Mouse (Mus musculus) myocyte (in vitro differentiated cells): Measurements from ENCODE around the gene Cldn19. TPM values are rescaled to one million over a fixed set of nuclear protein-coding genes. Genes with fewer than 3 reads are reported as not detected.

Experiments used
- H3K27me3 ChIP-seq: one replicate; pipeline ENCODE4 v1.6.1; 2011; ENCODE audit not compliant: control insufficient read depth, insufficient read depth, insufficient read length
- H3K36me3 ChIP-seq: one replicate; pipeline ENCODE4 v1.6.1; 2011; ENCODE audit not compliant: control insufficient read depth, insufficient read depth
- H3K4me2 ChIP-seq: one replicate; pipeline ENCODE4 v1.6.1; 2011; ENCODE audit warnings: low read depth, control low read depth
- H3K4me3 ChIP-seq: one replicate; pipeline ENCODE4 v1.5.1; 2011; ENCODE audit warnings: mild to moderate bottlenecking, control low read depth, moderate library complexity
- H3K79me2 ChIP-seq: one replicate; pipeline ENCODE4 v1.6.1; 2011; ENCODE audit not compliant: control insufficient read depth, insufficient read depth
- H3ac ChIP-seq: one replicate; pipeline ENCODE4 v1.6.1; 2011; ENCODE audit not compliant: control insufficient read depth, insufficient read length
- CEBPB ChIP-seq: IDR thresholded peaks from 2 replicates; pipeline ENCODE4 v1.6.1; 2011; ENCODE audit warnings: mild to moderate bottlenecking, moderate library complexity; ENCODE audit not compliant: poor library complexity, insufficient read depth, severe bottlenecking
- E2F4 ChIP-seq: IDR thresholded peaks from one replicate; pipeline ENCODE4 v1.6.1; 2011; ENCODE audit warnings: mild to moderate bottlenecking, control low read depth, moderate library complexity; ENCODE audit not compliant: insufficient read depth
- MAX ChIP-seq: IDR thresholded peaks from one replicate; pipeline ENCODE4 v1.6.1; 2011; ENCODE audit warnings: low read depth, mild to moderate bottlenecking, control low read depth
- MYOD1 ChIP-seq, 3 experiments: IDR thresholded peaks; one replicate each; pipeline ENCODE4 v1.6.1; 2011; ENCODE audit warnings: control low read depth in 2 of 3, low read depth in 2 of 3, mild to moderate bottlenecking in 2 of 3, moderate library complexity in 1 of 3; ENCODE audit not compliant: insufficient read length in 2 of 3, control insufficient read depth in 1 of 3
- MYOG ChIP-seq, 3 experiments: IDR thresholded peaks; one replicate each; pipeline ENCODE4 v1.6.1; 2011; ENCODE audit warnings: control low read depth in 2 of 3, low read depth in 2 of 3, mild to moderate bottlenecking in 2 of 3; ENCODE audit not compliant: insufficient read length in 2 of 3, control insufficient read depth in 1 of 3, insufficient read depth in 1 of 3
- POLR2A ChIP-seq: IDR thresholded peaks from one replicate; pipeline ENCODE4 v1.6.1; 2011; ENCODE audit warnings: low read depth, mild to moderate bottlenecking, control low read depth, moderate library complexity; ENCODE audit not compliant: insufficient read length
- POLR2AphosphoS2 ChIP-seq: IDR thresholded peaks from one replicate; pipeline ENCODE4 v1.6.1; 2011; ENCODE audit warnings: low read depth, control low read depth; ENCODE audit not compliant: insufficient read length
- REST ChIP-seq: IDR thresholded peaks from one replicate; pipeline ENCODE4 v1.6.1; 2011; ENCODE audit warnings: mild to moderate bottlenecking, control low read depth, moderate library complexity; ENCODE audit not compliant: insufficient read depth, insufficient read length
- TCF12 ChIP-seq: IDR thresholded peaks from one replicate; pipeline ENCODE4 v1.6.1; 2011; ENCODE audit warnings: mild to moderate bottlenecking, control low read depth; ENCODE audit not compliant: poor library complexity, insufficient read depth, severe bottlenecking
- TCF3 ChIP-seq: IDR thresholded peaks from one replicate; pipeline ENCODE4 v1.6.1; 2011; ENCODE audit warnings: low read depth, control low read depth; ENCODE audit not compliant: insufficient read length
- USF1 ChIP-seq: IDR thresholded peaks from one replicate; pipeline ENCODE4 v1.6.1; 2011; ENCODE audit warnings: low read depth, mild to moderate bottlenecking, control low read depth, moderate library complexity
- polyA plus RNA-seq: library from polyadenylated mRNA; unstranded; fragments of >200 nt; fragmentation: generic; extraction: Trizol; gene quantifications from one replicate; pipeline ENCODE4 v1.2.1, GENCODE M21; 2012; ENCODE audit warnings: missing spikeins

Gene Cldn19
- polyA plus RNA-seq, 1 experiment, result 0.01 TPM

DNA sequence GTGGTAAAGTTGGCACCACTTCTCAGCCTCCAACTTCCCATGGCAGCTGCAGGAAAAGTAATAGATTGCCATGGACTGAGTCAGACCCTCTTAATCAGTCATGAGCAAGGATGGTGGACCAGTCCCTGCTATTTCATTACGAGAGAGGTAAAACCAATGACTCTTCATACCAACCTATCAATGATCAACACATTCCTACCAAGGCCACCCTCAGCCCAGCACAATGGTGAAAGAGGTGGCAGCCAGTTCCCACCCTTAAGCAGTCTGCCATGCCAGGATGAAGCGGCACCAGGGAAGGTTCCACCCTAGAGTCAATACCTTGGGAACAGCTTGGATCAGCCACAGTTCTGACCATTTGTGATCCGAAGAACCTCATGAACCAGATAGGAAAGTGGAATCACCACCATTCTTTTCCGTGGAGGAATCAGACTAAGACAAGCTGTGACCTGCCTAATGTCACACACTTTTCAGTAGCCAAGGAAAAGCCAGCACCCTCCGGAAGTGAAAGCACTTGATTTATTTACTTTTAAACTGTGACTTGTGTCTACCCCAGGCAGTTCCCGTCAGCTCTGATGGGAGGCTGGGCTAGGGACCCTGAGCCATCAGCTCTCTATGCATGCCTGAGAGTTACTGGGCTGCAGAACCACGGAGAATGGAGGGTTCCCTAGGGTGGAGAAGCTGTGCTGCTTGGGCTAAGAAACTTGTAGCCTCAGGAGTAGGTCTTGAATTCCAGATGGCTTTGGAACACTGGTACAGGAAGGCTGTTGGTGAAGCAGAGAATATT is 3.0 kb upstream of the Cldn19 start:
- Histone ChIP-seq H3K27me3 (peaks cover 5% of the 10 kb centered on the region), H3ac (no peak overlapping the region), H3K36me3 (no peaks in the 10 kb centered on the region), H3K79me2 (no peaks in the 10 kb centered on the region), H3K4me2 (peak overlapping the region; percentile 12), H3K4me3 (no peak overlapping the region)
- no peak for TF ChIP-seq MYOD1 (IDR thresholded peaks at IDR 0.05; ENCODE audit: control insufficient read depth in 1 of 3, insufficient read length in 2 of 3, low read depth in 2 of 3)

DNA sequence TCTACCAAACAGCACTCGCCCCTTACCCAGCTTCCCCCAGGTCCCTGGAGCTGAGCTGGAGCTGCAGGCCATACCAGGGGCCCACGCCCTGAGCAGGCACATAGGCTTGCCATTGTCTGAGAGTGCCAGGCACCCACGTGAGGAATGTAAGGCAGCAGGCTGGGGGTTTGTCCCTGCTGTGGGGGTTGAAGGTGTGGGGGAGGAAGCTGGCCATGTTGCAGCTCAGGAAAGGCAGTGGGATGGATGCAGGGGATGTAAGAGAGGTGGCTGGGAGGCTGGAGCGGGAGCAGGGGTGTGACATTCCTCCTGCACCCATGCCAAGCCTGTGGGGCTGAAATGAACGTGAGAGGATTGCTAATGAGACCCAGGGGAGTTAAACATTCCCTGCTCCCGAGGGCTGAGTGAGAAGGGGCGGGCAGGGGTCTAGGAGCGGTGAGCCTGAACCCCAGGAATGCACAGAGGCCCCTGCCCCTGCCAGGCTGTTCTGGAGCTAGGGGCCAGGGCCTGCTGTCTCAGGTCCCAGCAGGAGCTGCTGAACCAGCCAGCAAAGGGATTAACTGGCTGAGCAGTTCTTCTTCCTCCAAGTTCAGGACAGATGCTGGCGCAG is 1.1 kb upstream of the Cldn19 start:
- no peak for TF ChIP-seq MYOG (IDR thresholded peaks at IDR 0.05; ENCODE audit: control insufficient read depth in 1 of 3, insufficient read depth in 1 of 3, insufficient read length in 2 of 3, low read depth in 2 of 3)
- Histone ChIP-seq H3K4me3 (no peak overlapping the region), H3K79me2 (no peaks in the 10 kb centered on the region), H3K4me2 (no peak overlapping the region), H3K36me3 (no peaks in the 10 kb centered on the region), H3K27me3 (peaks cover 5% of the 10 kb centered on the region), H3ac (no peak overlapping the region)

DNA sequence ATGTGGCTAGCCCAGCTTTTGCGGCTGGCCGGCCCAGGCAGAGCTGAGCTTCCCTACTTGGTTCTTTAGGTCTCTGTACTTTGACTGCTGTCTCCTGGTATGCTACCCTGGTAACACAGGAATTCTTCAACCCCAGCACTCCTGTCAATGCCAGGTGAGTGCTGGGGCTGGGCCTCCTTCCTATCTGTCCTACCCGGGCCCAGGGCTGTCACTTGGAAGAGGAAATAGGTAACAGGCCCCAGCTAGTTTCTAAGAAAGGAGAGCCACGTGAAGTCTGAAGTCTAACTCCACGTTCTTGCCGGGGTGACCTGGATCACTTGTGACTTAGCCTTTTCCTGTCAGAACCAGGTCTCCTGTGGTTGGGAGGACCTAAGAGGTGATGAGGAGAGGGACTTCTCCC is 1.9 kb downstream of the Cldn19 start:
- Histone ChIP-seq H3K27me3 (peaks cover 5% of the 10 kb centered on the region), H3K4me2 (no peak overlapping the region), H3K4me3 (no peak overlapping the region), H3K36me3 (no peaks in the 10 kb centered on the region), H3K79me2 (no peaks in the 10 kb centered on the region), H3ac (no peak overlapping the region)
- TF ChIP-seq MYOG (IDR thresholded peaks at IDR 0.05; ENCODE audit: control insufficient read depth in 1 of 3, insufficient read depth in 1 of 3, insufficient read length in 2 of 3, low read depth in 2 of 3) (no peak), TCF3 (no peak), TCF12 (no peak), MAX (no peak), POLR2AphosphoS2 (no peak)

DNA sequence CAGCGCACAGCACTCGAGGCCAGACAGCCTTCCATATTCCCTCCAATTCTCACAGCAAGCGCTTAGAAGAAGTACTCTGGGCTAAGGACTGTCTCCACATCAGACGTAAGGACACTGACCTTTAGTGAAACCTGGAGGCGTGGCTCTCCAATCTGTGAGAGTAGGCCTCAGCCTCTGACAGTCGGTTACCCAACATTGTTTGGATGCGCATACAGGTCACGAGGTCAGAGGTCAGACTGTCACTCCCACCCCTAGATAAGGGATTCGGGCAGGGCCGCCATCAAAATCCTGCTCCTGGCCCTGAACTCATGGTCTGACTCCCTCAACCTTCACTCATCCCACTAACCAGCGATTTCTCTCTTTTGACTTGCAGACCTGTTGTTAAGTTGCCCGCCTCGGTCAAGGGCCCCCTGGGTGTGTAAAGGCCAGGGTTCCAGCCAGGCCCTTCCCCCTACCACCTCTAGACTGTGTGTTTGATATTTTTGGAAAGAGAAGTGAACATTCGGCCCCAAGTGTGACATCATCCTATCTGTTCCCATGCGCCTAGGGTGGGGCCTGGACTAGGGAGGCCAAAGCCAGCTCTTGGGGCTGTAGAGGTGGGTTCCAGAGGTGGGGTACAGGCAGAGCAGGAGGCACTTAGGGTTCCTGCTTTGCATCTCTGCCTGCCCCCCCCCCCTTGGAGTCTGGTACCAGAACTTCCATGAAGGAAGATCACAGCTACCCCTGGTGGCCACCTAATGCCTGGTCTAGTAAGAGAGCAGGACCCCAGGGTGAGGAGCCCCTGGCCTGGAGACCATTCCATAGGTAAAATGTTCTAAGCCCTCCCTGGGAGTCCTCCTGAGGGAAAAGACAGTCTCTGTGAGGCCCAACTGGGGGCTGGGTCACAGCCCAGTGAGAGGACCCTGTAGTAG is 4.4 kb downstream of the Cldn19 start:
- no peak overlapping the region for H3ac ChIP-seq

DNA sequence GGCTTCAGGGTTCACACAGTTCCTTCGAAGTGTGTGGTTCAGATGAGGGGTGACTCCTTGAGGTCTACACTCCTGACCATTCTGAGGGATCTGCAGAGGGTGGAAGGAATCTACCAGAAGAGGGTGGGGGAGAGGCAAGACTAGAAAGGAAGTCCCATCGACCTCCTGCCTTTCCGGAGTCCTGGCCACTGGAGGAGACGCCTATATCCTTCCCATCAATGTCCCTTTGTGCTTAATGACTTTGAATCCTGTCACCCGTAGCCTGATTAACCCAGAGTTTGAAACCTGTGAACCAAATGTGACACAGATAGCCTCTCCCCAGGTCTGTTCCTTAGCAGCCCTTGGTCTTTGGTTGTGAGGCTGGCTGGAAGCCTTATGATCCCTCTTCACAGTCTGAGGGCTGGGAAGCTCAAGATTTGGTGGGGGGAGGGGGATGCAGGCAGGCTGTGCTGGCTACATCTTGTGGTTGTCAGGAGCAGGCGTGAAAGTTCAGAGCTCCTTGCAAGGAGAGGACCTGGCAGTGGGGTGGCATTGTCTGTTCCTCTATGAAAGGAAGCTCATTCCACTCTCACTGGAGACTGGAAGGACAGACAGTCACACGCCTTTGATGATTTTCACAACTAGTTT is 6.0 kb downstream of the Cldn19 start:
- H3ac ChIP-seq, result no peak overlapping the region
- TF ChIP-seq REST (no peak), TCF12 (no peak), MYOG (IDR thresholded peaks at IDR 0.05; ENCODE audit: control insufficient read depth in 1 of 3, insufficient read depth in 1 of 3, insufficient read length in 2 of 3, low read depth in 2 of 3) (no peak), USF1 (no peak), CEBPB (no peak), MAX (no peak), MYOD1 (IDR thresholded peaks at IDR 0.05; ENCODE audit: control insufficient read depth in 1 of 3, insufficient read length in 2 of 3, low read depth in 2 of 3) (no peak), POLR2A (no peak), E2F4 (no peak)

More for the DNA sequence above, 4.4 kb downstream of the Cldn19 start:
- H3K4me2 ChIP-seq, result no peak overlapping the region
- no peak for TF ChIP-seq REST
- H3K36me3 ChIP-seq, result no peaks in the 10 kb centered on the region
- H3K4me3 ChIP-seq, result no peak overlapping the region
- peaks cover 5% of the 10 kb centered on the region for H3K27me3 ChIP-seq
- H3K79me2 ChIP-seq, result no peaks in the 10 kb centered on the region

More for the DNA sequence above, 6.0 kb downstream of the Cldn19 start:
- Histone ChIP-seq H3K79me2 (no peaks in the 10 kb centered on the region), H3K36me3 (no peaks in the 10 kb centered on the region), H3K4me3 (no peak overlapping the region), H3K4me2 (no peak overlapping the region), H3K27me3 (no peaks in the 10 kb centered on the region)
